Mouse (Mus musculus) intestine, embryonic 14.5 days (tissue): ENCODE results near the gene Zbtb20. TPM values are rescaled to one million over a fixed set of nuclear protein-coding genes. Genes with fewer than 3 reads are reported as not detected.

Experiments used
- ATAC-seq: fragments of 200-750 bp; cut with Nextera tagmentation; replicated peaks from 2 replicates; pipeline ENCODE4 v1.8.0; 2017; ENCODE audit warnings: low read depth, moderate number of reproducible peaks, moderate TSS enrichment, moderate library complexity; ENCODE audit not compliant: low FRiP score, low TSS enrichment
- DNase-seq: peaks from one replicate; pipeline ENCODE4 v3.0.0-alpha.2; 2018; ENCODE audit warnings: low spot score
- H3K27ac ChIP-seq: fragments of 300-500 bp; sonication (generic); 2 replicates; pipeline ENCODE4 v1.5.1; 2014; ENCODE audit warnings: low read depth, mild to moderate bottlenecking, control low read depth
- H3K27me3 ChIP-seq: fragments of 300-500 bp; sonication (generic); replicated peaks from 2 replicates; pipeline ENCODE4 v1.6.1; 2014; ENCODE audit warnings: low read length, control low read depth; ENCODE audit not compliant: control insufficient read depth, insufficient read depth
- H3K36me3 ChIP-seq: fragments of 300-500 bp; sonication (generic); 2 replicates; pipeline ENCODE4 v1.6.1; 2014; ENCODE audit warnings: low read length, control low read depth; ENCODE audit not compliant: control insufficient read depth, insufficient read depth
- H3K4me1 ChIP-seq: fragments of 300-500 bp; sonication (generic); replicated peaks from 2 replicates; pipeline ENCODE4 v1.6.1; 2014; ENCODE audit warnings: low read length, control low read depth, mixed read lengths; ENCODE audit not compliant: control insufficient read depth, insufficient read depth
- H3K4me2 ChIP-seq: fragments of 300-500 bp; sonication (generic); 2 replicates; pipeline ENCODE4 v1.6.1; 2014; ENCODE audit warnings: low read length
- H3K4me3 ChIP-seq: fragments of 300-500 bp; sonication (generic); 2 replicates; pipeline ENCODE4 v1.5.1; 2014; ENCODE audit warnings: low read depth, low read length, control low read depth, mixed read lengths
- H3K9ac ChIP-seq: fragments of 300-500 bp; sonication (generic); 2 replicates; pipeline ENCODE4 v1.6.1; 2014; ENCODE audit warnings: mild to moderate bottlenecking, low read length
- H3K9me3 ChIP-seq: fragments of 300-500 bp; sonication (generic); 2 replicates; pipeline ENCODE4 v1.6.1; 2016; ENCODE audit warnings: low read length, control low read depth; ENCODE audit not compliant: control insufficient read depth
- WGBS: fragments of 180-500 bp; shearing (Covaris S2); extraction: QIAGEN DNeasy Blood & Tissue Kit; methylation state at CpG from one replicate; pipeline ENCODE4 v1.1.7; 2014; 5-methylcytosine and 5-hydroxymethylcytosine counted together
- polyA plus RNA-seq: library from polyadenylated mRNA; unstranded; fragments of >200 nt; fragmentation: Nextera tagmentation; extraction: Ambion mirVana; gene quantifications from 2 replicates; pipeline ENCODE4 v1.2.1, GENCODE M21; 2014

Zbtb20 gene
- polyA plus RNA-seq, 1 experiment from 2014 or later = 27.3 TPM

- WGBS = 76% methylated on average over 6 of the region's 6 CpGs
- Histone ChIP-seq H3K9ac (no peak overlapping the region), H3K9me3 (no peaks in the 10 kb centered on the region), H3K4me1 (peaks cover 20% of the 10 kb centered on the region), H3K36me3 (no peaks in the 10 kb centered on the region), H3K27ac (peak overlapping the region; percentile 74), H3K4me3 (no peak overlapping the region), H3K4me2 (peak overlapping the region; percentile 26), H3K27me3 (no peaks in the 10 kb centered on the region)
- no peak for ATAC-seq
- DNase-seq = no peak
Observed at GRCm38 (mm10) chr16:43364516-43364910, 488.8 kb downstream of the Zbtb20 start.

GRCm38 (mm10) chr16:43365277-43365676, 489.6 kb downstream of the Zbtb20 start:
- peaks cover 20% of the 10 kb centered on the region for H3K4me1 ChIP-seq
- H3K9me3 ChIP-seq = no peaks in the 10 kb centered on the region
- H3K27ac ChIP-seq = no peak overlapping the region
- H3K4me3 ChIP-seq = no peak overlapping the region
- DNase-seq = no peak
- no peaks in the 10 kb centered on the region for H3K27me3 ChIP-seq
- no peaks in the 10 kb centered on the region for H3K36me3 ChIP-seq
- 92% methylated on average over 3 of the region's 3 CpGs for WGBS
- no peak overlapping the region for H3K4me2 ChIP-seq
- no peak overlapping the region for H3K9ac ChIP-seq
- no peak for ATAC-seq

GRCm38 (mm10) chr16:43370496-43371020, 494.9 kb downstream of the Zbtb20 start:
- no peak overlapping the region for H3K4me3 ChIP-seq
- no peaks in the 10 kb centered on the region for H3K36me3 ChIP-seq
- DNase-seq (no peak), ATAC-seq (no peak)
- H3K27ac ChIP-seq = no peak overlapping the region
- H3K9ac ChIP-seq = no peak overlapping the region
- no peaks in the 10 kb centered on the region for H3K27me3 ChIP-seq
- no peaks in the 10 kb centered on the region for H3K4me1 ChIP-seq
- H3K4me2 ChIP-seq = no peak overlapping the region
- H3K9me3 ChIP-seq = no peaks in the 10 kb centered on the region
- WGBS = 72% methylated on average over 3 of the region's 3 CpGs

- WGBS = 70% methylated on average over 6 of the region's 6 CpGs
- no peaks in the 10 kb centered on the region for H3K27me3 ChIP-seq
- H3K27ac ChIP-seq = no peak overlapping the region
- DNase-seq = peak; percentile 15
- no peaks in the 10 kb centered on the region for H3K9me3 ChIP-seq
- H3K4me1 ChIP-seq = no peaks in the 10 kb centered on the region
- H3K4me3 ChIP-seq = no peak overlapping the region
- no peak for ATAC-seq
- H3K9ac ChIP-seq = no peak overlapping the region
- no peaks in the 10 kb centered on the region for H3K36me3 ChIP-seq
- no peak overlapping the region for H3K4me2 ChIP-seq
Observed at GRCm38 (mm10) chr16:43376782-43377181, 501.1 kb downstream of the Zbtb20 start.

GRCm38 (mm10) chr16:43379351-43380325, 504.0 kb downstream of the Zbtb20 start:
- 75% methylated on average over 7 of the region's 7 CpGs for WGBS

GRCm38 (mm10) chr16:43381183-43381582, 505.5 kb downstream of the Zbtb20 start:
- 77% methylated on average over 2 of the region's 2 CpGs for WGBS
- H3K4me2 ChIP-seq = no peak overlapping the region
- H3K9me3 ChIP-seq = no peaks in the 10 kb centered on the region
- no peak for DNase-seq
- ATAC-seq = no peak
- no peak overlapping the region for H3K27ac ChIP-seq
- no peak overlapping the region for H3K4me3 ChIP-seq
- H3K4me1 ChIP-seq = no peaks in the 10 kb centered on the region
- no peak overlapping the region for H3K9ac ChIP-seq
- H3K27me3 ChIP-seq = no peaks in the 10 kb centered on the region
- H3K36me3 ChIP-seq = no peaks in the 10 kb centered on the region

More at GRCm38 (mm10) chr16:43379351-43380325, 504.0 kb downstream of the Zbtb20 start:
- H3K36me3 ChIP-seq = no peaks in the 10 kb centered on the region
- H3K4me3 ChIP-seq = no peak overlapping the region
- H3K27me3 ChIP-seq = no peaks in the 10 kb centered on the region
- H3K9me3 ChIP-seq = no peaks in the 10 kb centered on the region
- DNase-seq (no peak), ATAC-seq (no peak)
- H3K27ac ChIP-seq = no peak overlapping the region
- H3K4me2 ChIP-seq = no peak overlapping the region
- no peaks in the 10 kb centered on the region for H3K4me1 ChIP-seq
- no peak overlapping the region for H3K9ac ChIP-seq

- Histone ChIP-seq H3K27ac (no peak overlapping the region), H3K27me3 (no peaks in the 10 kb centered on the region), H3K4me1 (no peaks in the 10 kb centered on the region), H3K36me3 (no peaks in the 10 kb centered on the region), H3K9me3 (no peaks in the 10 kb centered on the region), H3K4me3 (no peak overlapping the region), H3K9ac (no peak overlapping the region), H3K4me2 (no peak overlapping the region)
- 81% methylated on average over 7 of the region's 7 CpGs for WGBS
- ATAC-seq (no peak), DNase-seq (no peak)
Observed at GRCm38 (mm10) chr16:43383149-43383740, 507.6 kb downstream of the Zbtb20 start.

- Histone ChIP-seq H3K27ac (no peak overlapping the region), H3K27me3 (no peaks in the 10 kb centered on the region), H3K4me1 (no peaks in the 10 kb centered on the region), H3K36me3 (no peaks in the 10 kb centered on the region), H3K9me3 (no peaks in the 10 kb centered on the region), H3K9ac (no peak overlapping the region), H3K4me3 (no peak overlapping the region), H3K4me2 (no peak overlapping the region)
- WGBS = 62% methylated on average over 4 of the region's 4 CpGs
- DNase-seq (peak; percentile 3), ATAC-seq (no peak)
Observed at GRCm38 (mm10) chr16:43384953-43385619, 509.4 kb downstream of the Zbtb20 start.
